Mouse (Mus musculus) brain, embryonic 18.5 days (tissue): ENCODE data around the gene Usp49.
"Not testable (repeated sequence)": the region's sequence is repeated elsewhere in the genome, so short reads cannot be mapped to it uniquely, and the experiment has no call there.

Source experiments
- DNase-seq: peaks from one replicate; pipeline ENCODE4 v3.0.0-alpha.2; 2012; ENCODE audit warnings: low read depth, low spot score

Usp49 gene

DNA sequence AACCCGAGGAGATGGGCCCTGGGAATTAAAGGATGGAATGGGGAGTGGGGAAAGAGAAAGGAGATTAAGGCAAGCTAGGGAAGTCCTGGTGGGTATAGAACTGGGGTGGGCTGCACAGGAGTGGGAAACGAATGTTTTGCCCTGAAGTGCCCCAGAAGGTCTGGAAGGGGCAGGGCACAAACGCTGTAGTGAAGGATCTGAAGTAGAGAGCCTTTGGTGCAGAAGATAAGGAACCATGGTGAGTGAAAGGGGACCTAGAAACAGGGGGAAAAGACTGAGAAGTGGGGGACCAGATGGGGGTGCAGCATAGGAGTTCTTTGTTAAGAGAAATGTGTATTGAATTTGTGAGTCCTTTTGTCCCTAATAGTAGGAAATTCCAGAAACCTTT lies at the start of gene Usp49:
TSS of gene Usp49 (plus strand) at position 13 of the 388 bp plus-strand sequence.
- no peak for DNase-seq

GRCm38 (mm10) chr17:47580962-47581361 lies 49.5 kb upstream of the Usp49 start:
- DNase-seq = no peak

GRCm38 (mm10) chr17:47588517-47588916 lies 42.0 kb upstream of the Usp49 start:
- no peak for DNase-seq

DNA sequence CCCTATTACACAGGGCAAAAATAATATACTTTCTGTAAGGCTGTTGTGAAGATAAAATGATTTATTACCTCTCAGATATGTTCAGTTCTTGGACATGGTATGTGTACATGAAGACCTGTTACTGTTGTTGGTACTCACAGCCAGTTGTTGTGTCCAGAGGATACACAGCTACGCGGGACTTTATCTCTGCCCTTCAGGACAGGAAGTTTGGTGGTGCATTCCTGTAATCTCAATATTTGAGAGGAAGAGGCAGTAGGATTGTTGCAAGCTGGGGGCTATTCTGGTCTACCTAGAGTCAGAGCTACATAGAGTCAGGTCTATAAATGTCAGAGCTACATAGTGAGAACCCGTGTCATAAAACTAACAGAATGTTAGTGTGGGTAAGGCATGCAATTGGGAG lies 39.4 kb upstream of the Usp49 start:
- DNase-seq = no peak

- peak; percentile 74 for DNase-seq
These were observed 37.2 kb upstream of the Usp49 start for GRCm38 (mm10) chr17:47593215-47593853.

DNA sequence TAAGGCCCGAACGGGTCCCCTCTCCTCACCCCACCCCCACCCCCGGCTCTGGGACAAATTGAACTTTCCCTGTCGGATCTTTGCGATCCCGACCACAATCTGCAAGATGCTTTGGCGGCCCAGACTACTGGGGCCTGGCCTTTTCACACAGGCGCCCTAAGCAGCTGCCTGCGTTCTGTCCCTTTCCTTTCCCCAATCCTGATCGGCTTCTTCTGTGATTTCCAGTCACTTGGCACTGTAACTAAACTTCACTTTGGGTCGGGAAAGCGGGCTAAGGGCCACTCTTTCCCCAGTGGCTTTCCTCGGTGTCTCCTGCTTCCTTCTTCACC lies 36.7 kb upstream of the Usp49 start:
- no peak for DNase-seq

DNA sequence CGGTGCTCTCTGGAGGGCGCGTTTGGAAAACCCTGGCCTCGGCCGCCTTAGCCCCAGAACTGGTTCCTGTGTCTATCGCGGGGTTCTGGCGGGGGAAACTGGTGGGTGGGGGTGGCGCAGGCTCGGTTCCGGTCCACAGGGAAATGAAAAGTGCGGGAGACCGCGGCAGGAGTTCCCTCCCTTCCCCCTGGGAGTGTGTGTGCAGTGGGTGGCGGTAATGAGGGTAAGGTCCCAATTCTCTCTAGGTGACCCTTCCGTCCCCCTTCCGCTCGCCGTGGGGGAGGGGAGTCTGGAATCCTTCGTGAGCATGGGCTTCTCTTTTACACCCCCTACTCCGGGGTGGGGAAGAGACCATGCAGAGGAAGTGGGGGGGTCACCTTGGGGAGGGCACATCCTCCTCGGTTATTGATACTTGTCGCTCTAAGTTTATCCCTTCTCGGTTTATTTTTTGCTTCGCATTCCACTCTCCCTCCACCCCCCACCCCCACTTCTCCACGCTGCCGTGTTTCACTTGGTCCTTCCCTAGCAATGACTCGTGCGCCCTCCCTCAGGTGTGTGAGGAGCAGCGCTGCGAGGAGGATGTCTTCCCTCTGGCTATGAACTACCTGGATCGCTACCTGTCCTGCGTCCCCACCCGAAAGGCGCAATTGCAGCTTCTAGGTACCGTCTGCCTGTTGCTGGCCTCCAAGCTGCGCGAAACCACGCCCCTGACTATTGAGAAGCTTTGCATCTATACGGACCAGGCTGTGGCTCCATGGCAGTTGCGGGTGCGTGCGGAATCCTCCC lies 36.1 kb upstream of the Usp49 start:
- DNase-seq = no peak

GRCm38 (mm10) chr17:47594969-47595247 lies 35.6 kb upstream of the Usp49 start:
- no peak for DNase-seq

- no peak for DNase-seq
These were observed 35.0 kb upstream of the Usp49 start for GRCm38 (mm10) chr17:47595248-47596161.

- DNase-seq = no peak
These were observed 34.2 kb upstream of the Usp49 start for GRCm38 (mm10) chr17:47596162-47596838.

GRCm38 (mm10) chr17:47596839-47597164 lies 33.7 kb upstream of the Usp49 start:
- DNase-seq = no peak

DNA sequence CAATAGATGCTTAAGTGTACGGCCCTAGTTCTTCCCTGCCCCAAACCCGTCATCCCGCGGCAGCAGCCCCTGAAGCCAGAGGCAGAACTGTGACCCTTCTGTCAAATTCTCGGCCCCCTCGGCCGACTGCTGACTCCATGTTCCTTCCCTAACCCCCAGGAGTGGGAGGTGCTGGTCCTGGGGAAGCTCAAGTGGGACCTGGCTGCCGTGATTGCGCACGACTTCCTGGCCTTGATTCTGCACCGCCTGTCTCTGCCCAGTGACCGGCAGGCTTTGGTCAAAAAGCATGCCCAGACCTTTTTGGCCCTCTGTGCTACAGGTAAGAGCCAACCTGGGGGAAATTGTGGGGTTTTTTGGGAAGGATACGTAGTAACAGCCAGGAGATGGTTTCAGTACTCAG lies 33.2 kb upstream of the Usp49 start:
- DNase-seq = no peak

DNA sequence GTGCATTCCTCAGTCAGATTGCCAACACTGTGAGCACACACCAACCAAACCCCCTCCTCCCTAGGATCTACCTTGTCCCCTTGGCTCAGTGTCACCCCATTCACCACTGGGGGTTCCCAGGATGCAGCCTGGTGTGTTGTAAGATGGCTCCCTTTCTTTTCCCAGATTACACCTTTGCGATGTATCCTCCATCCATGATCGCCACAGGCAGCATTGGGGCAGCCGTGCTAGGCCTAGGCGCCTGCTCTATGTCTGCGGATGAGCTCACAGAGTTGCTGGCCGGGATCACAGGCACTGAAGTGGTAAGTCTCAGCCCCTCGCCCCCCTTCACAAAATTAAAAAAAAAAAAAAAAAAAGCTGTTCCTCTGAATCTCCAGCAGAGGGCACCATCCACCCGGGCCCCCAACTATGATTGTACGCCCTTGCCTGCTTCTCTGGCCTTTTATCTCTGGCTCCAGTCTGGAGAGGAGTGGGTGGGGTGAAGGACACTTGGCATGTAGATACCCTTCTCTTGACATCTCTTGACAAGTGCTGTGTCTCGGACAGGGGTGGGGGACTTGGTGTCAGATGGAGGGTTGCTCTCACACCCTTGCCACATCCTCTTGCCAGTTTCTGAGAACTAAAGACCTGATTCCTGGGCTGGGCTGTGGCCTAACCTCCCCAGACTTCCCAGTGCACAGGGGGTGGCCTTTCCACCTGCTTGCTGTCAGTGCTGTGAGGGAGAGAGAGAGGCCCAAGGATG lies 32.5 kb upstream of the Usp49 start:
- DNase-seq = no peak

GRCm38 (mm10) chr17:47598580-47599304 lies 31.7 kb upstream of the Usp49 start:
- not testable (repeated sequence) for DNase-seq

DNA sequence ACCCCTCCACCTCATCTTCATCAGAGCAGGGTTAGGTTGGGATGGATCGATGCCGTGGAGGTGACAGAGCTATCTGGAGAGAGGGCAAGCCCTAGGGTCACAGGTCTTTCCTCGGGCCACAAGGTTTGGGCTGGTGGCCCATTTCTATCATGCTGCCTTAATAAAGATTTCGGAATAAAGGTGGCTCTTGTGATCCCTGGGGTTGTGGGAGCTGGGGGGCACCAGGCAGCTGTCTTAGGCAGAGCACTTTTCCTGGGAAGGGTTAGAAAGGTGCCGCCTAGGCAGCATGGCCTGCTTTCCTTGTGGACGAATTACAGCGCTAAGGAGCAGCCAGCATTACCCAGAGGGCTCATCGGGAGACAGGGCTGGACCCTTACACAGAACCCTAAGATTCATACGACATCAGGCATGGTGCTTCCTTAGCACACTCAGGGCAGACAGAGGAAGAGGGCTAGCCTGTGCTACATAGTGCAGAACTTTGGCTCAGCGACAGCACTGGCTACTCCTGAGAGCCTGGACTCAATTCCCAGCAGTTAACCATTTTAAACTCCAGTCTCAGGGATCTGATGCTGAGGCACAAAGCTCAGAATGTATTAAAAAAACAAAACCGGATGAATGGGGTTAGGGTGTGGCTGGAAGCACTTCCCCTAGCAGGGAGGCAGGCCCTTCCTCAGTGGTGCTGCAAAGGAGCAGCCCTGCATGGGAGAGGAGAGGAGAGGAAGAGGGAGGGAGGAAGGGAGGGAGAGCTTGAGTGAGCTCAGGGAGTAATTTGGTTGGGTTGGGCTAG lies 30.8 kb upstream of the Usp49 start:
- DNase-seq = no peak

DNA sequence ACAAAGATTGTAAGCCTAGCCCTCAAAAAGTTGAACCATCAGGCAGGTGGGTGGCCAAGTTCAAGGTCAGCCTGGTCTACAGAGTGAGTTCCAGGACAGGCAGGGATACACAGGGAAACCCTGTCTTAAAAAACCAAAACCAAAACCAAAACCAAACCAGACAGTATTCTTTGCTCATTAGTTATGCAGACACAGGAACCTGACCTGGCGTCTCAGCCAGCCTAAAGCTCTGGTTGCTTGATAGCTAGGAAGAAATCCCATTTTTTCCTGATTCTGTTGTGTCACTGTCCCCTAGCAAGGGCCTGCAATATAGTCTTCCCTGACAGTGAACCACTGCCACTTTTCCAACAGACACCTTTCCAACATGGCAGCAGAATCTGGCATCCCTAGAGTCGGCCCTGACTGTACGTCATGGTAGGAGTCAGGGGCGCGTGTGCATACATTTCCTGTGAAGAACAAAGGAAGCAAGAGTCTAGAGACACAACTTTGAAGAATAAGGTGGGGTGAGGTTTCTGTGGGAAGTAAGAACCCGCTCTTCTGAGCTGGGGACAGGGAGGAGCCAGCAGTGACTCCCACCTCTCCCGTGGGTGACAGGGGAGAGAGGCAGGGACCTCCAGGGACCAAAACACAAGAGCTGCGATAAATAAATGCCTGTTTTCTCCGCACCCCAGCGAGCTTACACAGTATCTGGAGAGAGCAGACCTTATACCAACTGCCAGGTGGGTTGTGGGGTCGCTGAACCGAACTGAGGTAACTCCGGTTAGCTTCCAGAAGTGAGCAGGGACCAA lies 29.7 kb upstream of the Usp49 start:
- DNase-seq = no peak

DNA sequence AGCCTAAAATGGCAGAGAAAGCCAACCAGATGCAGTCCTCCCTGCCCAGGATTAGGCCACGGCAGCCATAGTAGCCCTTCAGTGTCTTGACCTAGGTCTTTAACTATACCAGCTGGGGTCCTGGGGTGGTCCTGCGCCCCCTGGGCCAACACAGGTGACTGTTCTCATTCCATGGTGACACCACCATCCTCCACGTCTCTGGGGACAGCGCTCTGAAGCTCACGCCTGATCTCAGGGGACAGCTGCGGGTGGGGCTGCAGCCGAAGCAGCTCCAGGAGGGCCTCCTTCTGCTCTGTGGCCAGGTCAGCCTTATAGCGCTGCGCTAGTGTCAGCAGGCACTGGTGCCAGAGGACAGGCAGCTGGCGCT lies 29.1 kb upstream of the Usp49 start:
- DNase-seq = no peak

- DNase-seq = no peak
These were observed 28.2 kb upstream of the Usp49 start for GRCm38 (mm10) chr17:47602289-47602688.

- no peak for DNase-seq
These were observed 24.3 kb upstream of the Usp49 start for GRCm38 (mm10) chr17:47606220-47606619.
